Comparison of ENCODE assay signal across 47 mouse cellular contexts in the genomic region with DNA sequence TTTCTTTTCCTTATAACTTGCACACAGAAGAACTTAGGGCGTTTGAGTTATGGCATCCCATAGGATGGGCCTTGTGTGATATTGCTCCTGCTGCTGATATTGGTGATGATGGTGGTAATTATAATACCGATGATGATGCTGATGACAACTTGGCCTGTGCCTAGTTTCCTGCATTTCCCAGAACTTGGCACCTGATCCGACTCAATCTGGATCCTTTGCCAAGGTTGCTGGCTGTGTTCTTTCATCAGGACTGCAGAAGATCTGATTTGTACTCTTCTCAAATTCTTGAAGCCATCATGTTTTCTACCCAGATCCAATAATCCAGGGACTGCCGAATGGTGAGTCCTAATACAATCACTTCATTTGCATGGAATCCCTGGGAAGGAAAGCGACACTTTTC. TPM values are rescaled to one million over a fixed set of nuclear protein-coding genes. Genes with fewer than 3 reads are reported as not detected.
"Had no signal": no experiment of that assay in that cellular context is flagged by ENCODE, and none has a peak within 500 bp of the region (broad histone marks: within the 10 kb centered on the region; RNA-seq: fewer than 3 reads in every experiment).

No protein-coding gene starts in this region.

- H3K36me3 ChIP-seq: heart, embryonic 13.5 days; heart, embryonic 15.5 days; hindbrain, embryonic 10.5 days; hindbrain, embryonic 12.5 days; hindbrain, embryonic 13.5 days; hindbrain, embryonic 15.5 days; intestine, embryonic 15.5 days; kidney, embryonic 15.5 days had no signal

- H3K4me1 ChIP-seq: heart, embryonic 13.5 days; heart, embryonic 15.5 days; hindbrain, embryonic 10.5 days; hindbrain, embryonic 12.5 days; hindbrain, embryonic 13.5 days; hindbrain, embryonic 15.5 days; intestine, embryonic 15.5 days; kidney, embryonic 15.5 days had no signal

- H3K9me3 ChIP-seq: heart, embryonic 15.5 days; hindbrain, embryonic 10.5 days; hindbrain, embryonic 12.5 days; hindbrain, embryonic 15.5 days; intestine, embryonic 15.5 days; kidney, embryonic 15.5 days had no signal

- H3K4me3 ChIP-seq: heart, embryonic 13.5 days; heart, embryonic 15.5 days; hindbrain, embryonic 10.5 days; hindbrain, embryonic 12.5 days; hindbrain, embryonic 13.5 days; hindbrain, embryonic 15.5 days; intestine, embryonic 15.5 days; kidney, embryonic 15.5 days; layer of hippocampus, adult 2 months; left cerebral cortex, adult 2 months had no signal

- H3K27me3 ChIP-seq: heart, embryonic 13.5 days; heart, embryonic 15.5 days; hindbrain, embryonic 12.5 days; hindbrain, embryonic 13.5 days; hindbrain, embryonic 15.5 days; intestine, embryonic 15.5 days; kidney, embryonic 15.5 days had no signal

- H3K27ac ChIP-seq: heart, embryonic 13.5 days; heart, embryonic 15.5 days; hindbrain, embryonic 10.5 days; hindbrain, embryonic 12.5 days; hindbrain, embryonic 13.5 days; hindbrain, embryonic 14.5 days; hindbrain, embryonic 15.5 days; hindbrain, postnatal 0 days; intestine, embryonic 15.5 days; kidney, embryonic 15.5 days; kidney, postnatal 0 days; layer of hippocampus, adult 2 months; left cerebral cortex, adult 2 months had no signal

- DNase-seq: heart, postnatal 10 days; heart, postnatal 14 days; heart, postnatal 36 days; heart, postnatal 4 days; kidney, adult 11 months; kidney, adult 18-20 months; kidney, adult 2 months; kidney, adult 8-10 months; kidney, adult 9 months; kidney, postnatal 10 days; kidney, postnatal 14 days; kidney, postnatal 25 days; kidney, postnatal 36 days; kidney, postnatal 4 days; layer of hippocampus, adult 9-11 months; layer of hippocampus, postnatal 36 days had no signal

RNA-seq across cellular contexts. Expression of a gene that starts 32.5 kb away (rescaled TPM):
- total RNA-seq: heart, postnatal 10 days; heart, postnatal 14 days; heart, postnatal 25 days; heart, postnatal 36 days; hematopoietic stem cell, adult 5-6 weeks; hindbrain, postnatal 0 days; layer of hippocampus, adult 18-20 months; layer of hippocampus, adult 2 months; layer of hippocampus, postnatal 10 days; layer of hippocampus, postnatal 14 days; layer of hippocampus, postnatal 25 days; layer of hippocampus, postnatal 36 days; left cerebral cortex, adult 18-20 months; left cerebral cortex, adult 2 months; left cerebral cortex, adult 8-10 months had no signal
- polyA plus RNA-seq: heart, embryonic 13.5 days; heart, embryonic 14.5 days; heart, embryonic 15.5 days; heart, embryonic 16.5 days; hindbrain, embryonic 10.5 days; hindbrain, embryonic 11.5 days; hindbrain, embryonic 12.5 days; hindbrain, embryonic 13.5 days; hindbrain, embryonic 14.5 days; inflammation-experienced regulatory T-cells, adult 6 months; intestine, embryonic 14.5 days; intestine, embryonic 15.5 days; intestine, embryonic 16.5 days; intestine, postnatal 0 days; kidney, adult 2 months; kidney, embryonic 14.5 days; kidney, embryonic 15.5 days; kidney, embryonic 16.5 days; large intestine, adult 2 months had no signal
